Mouse (Mus musculus) stomach, embryonic 15.5 days (tissue): ENCODE data around the gene Ptprg. TPM values are rescaled to one million over a fixed set of nuclear protein-coding genes. Genes with fewer than 3 reads are reported as not detected.
A peak's percentile ranks its signal among the peaks of the same experiment; 100 is the strongest.

Experiments used
- ATAC-seq: fragments of 200-750 bp; cut with Nextera tagmentation; 2 replicates; pipeline ENCODE4 v1.8.0; 2017; ENCODE audit warnings: low read depth, moderate number of reproducible peaks, moderate TSS enrichment; ENCODE audit not compliant: insufficient read depth, low FRiP score
- H3K27ac ChIP-seq: fragments of 300-500 bp; sonication (generic); 2 replicates; pipeline ENCODE4 v1.5.1; 2015; ENCODE audit warnings: mild to moderate bottlenecking, inconsistent platforms
- H3K27me3 ChIP-seq: fragments of 300-500 bp; sonication (generic); replicated peaks from 2 replicates; pipeline ENCODE4 v1.6.1; 2015; ENCODE audit warnings: inconsistent platforms
- H3K36me3 ChIP-seq: fragments of 300-500 bp; sonication (generic); 2 replicates; pipeline ENCODE4 v1.6.1; 2015; ENCODE audit warnings: inconsistent platforms
- H3K4me1 ChIP-seq: fragments of 300-500 bp; sonication (generic); 2 replicates; pipeline ENCODE4 v1.6.1; 2015; ENCODE audit warnings: inconsistent platforms
- H3K4me2 ChIP-seq: fragments of 300-500 bp; sonication (generic); 2 replicates; pipeline ENCODE4 v1.6.1; 2015; ENCODE audit warnings: mild to moderate bottlenecking, inconsistent platforms
- H3K4me3 ChIP-seq: fragments of 300-500 bp; sonication (generic); replicated peaks from 2 replicates; pipeline ENCODE4 v1.5.1; 2015; ENCODE audit warnings: inconsistent platforms
- H3K9ac ChIP-seq: fragments of 300-500 bp; sonication (generic); 2 replicates; pipeline ENCODE4 v1.6.1; 2015; ENCODE audit warnings: inconsistent platforms
- H3K9me3 ChIP-seq: fragments of 300-500 bp; sonication (generic); 2 replicates; pipeline ENCODE4 v1.6.1; 2016; ENCODE audit warnings: inconsistent platforms
- WGBS: fragments of 180-500 bp; shearing (Covaris S2); methylation state at CpG from one replicate; pipeline ENCODE4 v1.1.7; 2015; 5-methylcytosine and 5-hydroxymethylcytosine counted together
- polyA plus RNA-seq: library from polyadenylated mRNA; unstranded; fragments of >200 nt; fragmentation: Nextera tagmentation; extraction: Ambion mirVana; gene quantifications from 2 replicates; pipeline ENCODE4 v1.2.1, GENCODE M21; 2015

Gene Ptprg
- polyA plus RNA-seq, 1 experiment from 2014 or later: 22.9 TPM

DNA sequence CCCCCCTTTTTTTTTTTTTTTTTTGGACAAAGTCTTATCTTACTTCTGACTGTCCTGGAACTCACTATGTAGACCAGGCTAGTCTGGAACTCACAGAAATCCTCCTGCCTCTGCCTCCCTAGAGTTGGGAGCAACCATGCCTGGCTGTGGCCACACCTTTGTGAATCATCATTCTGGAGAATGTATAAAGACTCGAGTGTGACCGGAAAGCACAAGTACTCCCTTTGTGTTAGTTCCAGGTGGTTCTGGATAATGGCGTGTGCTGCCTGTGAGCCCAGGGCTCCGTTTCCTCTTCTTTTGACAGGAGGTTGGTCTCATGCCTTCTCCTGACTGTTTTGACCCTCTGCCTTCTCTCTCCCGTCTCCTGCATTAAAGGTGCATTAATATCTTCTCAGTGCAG lies 41.0 kb downstream of the Ptprg start:
- Histone ChIP-seq H3K4me2 (no peak overlapping the region), H3K27me3 (no peaks in the 10 kb centered on the region), H3K4me1 (no peaks in the 10 kb centered on the region), H3K27ac (no peak overlapping the region), H3K9me3 (no peaks in the 10 kb centered on the region), H3K4me3 (no peak overlapping the region), H3K36me3 (no peaks in the 10 kb centered on the region), H3K9ac (no peak overlapping the region)
- WGBS: 81% methylated on average over 5 of the region's 5 CpGs
- no peak for ATAC-seq

DNA sequence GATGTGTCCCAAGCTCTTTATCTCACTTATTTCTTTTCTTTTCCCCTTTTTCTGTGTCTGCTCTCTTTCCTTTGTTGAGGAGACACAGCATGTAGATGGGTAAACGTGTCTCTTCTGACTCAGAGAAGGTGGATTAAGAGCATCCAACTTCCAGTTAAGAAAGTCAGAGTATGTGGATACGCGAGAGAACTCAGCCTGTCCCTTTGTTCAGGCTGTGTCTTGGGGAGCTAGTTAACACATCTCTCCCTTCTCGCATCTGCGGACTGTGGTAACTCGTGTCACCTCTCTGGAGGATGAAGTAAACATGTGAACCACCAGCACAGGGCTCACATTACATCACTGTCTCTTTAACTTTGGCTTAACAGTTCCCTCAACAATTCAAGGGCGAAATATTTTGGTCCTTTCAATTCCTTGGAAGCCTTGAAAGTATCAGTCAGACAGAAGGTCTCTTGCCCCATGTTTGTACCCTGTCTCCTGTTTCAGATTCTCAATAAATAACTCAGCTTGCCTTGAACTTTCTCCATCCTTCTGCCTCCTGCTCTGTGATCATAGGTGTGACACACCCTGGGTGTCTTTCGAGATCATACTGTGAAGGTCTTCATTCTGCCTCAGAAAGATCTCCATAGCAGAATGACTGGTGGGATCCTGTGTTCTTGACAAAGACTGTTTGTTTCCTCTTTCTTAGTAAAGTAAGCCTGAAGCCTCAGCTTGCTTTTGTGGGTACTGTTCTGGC lies 51.0 kb downstream of the Ptprg start:
- no peaks in the 10 kb centered on the region for H3K27me3 ChIP-seq
- no peaks in the 10 kb centered on the region for H3K36me3 ChIP-seq
- H3K4me2 ChIP-seq: no peak overlapping the region
- H3K4me1 ChIP-seq: 0 out of 2 replicates have a peak, but pooled peaks cover 3% of the 10 kb centered on the region
- no peak overlapping the region for H3K4me3 ChIP-seq
- H3K9me3 ChIP-seq: no peaks in the 10 kb centered on the region
- WGBS: 58% methylated on average over 8 of the region's 8 CpGs
- no peak overlapping the region for H3K9ac ChIP-seq
- no peak overlapping the region for H3K27ac ChIP-seq
- ATAC-seq: no peak

DNA sequence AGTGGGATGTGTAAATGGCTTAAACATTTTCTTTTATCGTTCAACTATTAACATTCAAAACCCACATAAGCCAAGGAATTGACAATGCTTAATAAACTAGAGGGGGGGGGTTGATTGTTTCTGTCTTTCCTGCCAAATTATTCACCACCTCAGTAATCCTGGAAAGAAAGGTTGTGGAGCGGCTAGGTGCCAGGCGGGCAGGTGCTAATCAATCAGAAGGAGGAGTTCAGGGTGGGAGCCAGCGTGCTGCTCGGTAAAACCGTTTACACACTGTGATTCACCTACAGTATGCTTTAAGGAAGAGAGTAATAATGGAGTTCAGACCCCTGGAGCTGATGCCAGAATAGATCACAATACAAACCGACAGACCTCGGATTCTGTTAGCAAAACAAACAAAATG lies 55.0 kb downstream of the Ptprg start:
- 40% methylated on average over 8 of the region's 8 CpGs for whole genome bisulfite sequencing
- no peak overlapping the region for H3K9ac ChIP-seq
- H3K4me3 ChIP-seq: no peak overlapping the region
- 0 out of 2 replicates have a peak, but pooled peaks cover 3% of the 10 kb centered on the region for H3K4me1 ChIP-seq
- no peaks in the 10 kb centered on the region for H3K27me3 ChIP-seq
- H3K9me3 ChIP-seq: no peaks in the 10 kb centered on the region
- H3K27ac ChIP-seq: no peak overlapping the region
- no peak overlapping the region for H3K4me2 ChIP-seq
- ATAC-seq: no peak
- no peaks in the 10 kb centered on the region for H3K36me3 ChIP-seq

DNA sequence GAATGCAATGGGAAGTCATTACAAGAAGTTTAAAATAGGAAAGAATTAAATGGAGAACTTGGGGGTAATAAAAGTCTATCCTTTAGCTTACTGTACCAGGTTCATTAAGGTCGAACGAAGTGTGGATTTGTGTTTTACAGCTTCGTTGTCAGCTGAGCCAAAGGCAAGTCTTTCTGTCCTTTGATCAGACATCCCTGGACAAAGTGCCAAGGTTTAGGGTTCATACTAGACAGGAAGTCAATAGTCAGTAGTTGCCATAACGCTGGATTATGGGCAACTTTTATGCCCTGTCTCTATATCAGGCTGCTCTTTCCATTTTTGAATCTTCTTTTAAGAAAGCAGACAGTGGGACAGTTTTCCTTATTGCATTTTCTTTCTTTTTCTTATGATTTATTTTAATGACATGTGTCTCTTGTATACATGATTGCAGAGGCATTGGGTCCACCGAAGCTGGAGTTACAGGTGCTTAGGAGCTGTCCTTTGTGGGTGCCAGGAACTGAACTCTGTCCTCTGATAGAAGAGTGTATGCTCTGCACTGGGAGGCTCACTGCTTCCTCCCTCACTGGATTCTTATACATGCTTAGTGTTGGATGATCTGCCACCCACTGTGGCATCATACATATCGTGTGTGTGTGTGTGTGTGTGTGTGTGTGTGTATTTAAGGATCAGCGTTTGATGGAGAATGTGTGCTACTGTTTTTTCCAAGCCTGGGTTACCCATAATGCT lies 56.7 kb downstream of the Ptprg start:
- no peak for ATAC-seq
- Histone ChIP-seq H3K27ac (no peak overlapping the region), H3K9me3 (no peaks in the 10 kb centered on the region), H3K4me3 (no peak overlapping the region), H3K27me3 (no peaks in the 10 kb centered on the region), H3K9ac (no peak overlapping the region), H3K4me1 (0 out of 2 replicates have a peak, but pooled peaks cover 3% of the 10 kb centered on the region), H3K4me2 (no peak overlapping the region), H3K36me3 (no peaks in the 10 kb centered on the region)
- 90% methylated on average over 7 of the region's 7 CpGs for WGBS

GRCm38 (mm10) chr14:11612426-11612825 lies 59.1 kb downstream of the Ptprg start:
- H3K4me1 ChIP-seq: peaks cover 8% of the 10 kb centered on the region; the same call in 1 of the 2 replicates
- H3K4me3 ChIP-seq: no peak overlapping the region
- no peaks in the 10 kb centered on the region for H3K9me3 ChIP-seq
- 78% methylated on average over 5 of the region's 5 CpGs for WGBS
- ATAC-seq: no peak
- no peaks in the 10 kb centered on the region for H3K27me3 ChIP-seq
- no peaks in the 10 kb centered on the region for H3K36me3 ChIP-seq
- H3K4me2 ChIP-seq: no peak overlapping the region
- no peak overlapping the region for H3K9ac ChIP-seq
- no peak overlapping the region for H3K27ac ChIP-seq

- Histone ChIP-seq H3K4me1 (peaks cover 8% of the 10 kb centered on the region; the same call in 1 of the 2 replicates), H3K27me3 (no peaks in the 10 kb centered on the region), H3K4me3 (no peak overlapping the region), H3K4me2 (no peak overlapping the region), H3K9me3 (no peaks in the 10 kb centered on the region), H3K36me3 (no peaks in the 10 kb centered on the region), H3K27ac (no peak overlapping the region), H3K9ac (no peak overlapping the region)
- ATAC-seq: no peak
- WGBS: 59% methylated on average over 3 of the region's 3 CpGs
These were observed 59.8 kb downstream of the Ptprg start for GRCm38 (mm10) chr14:11613146-11613545.

DNA sequence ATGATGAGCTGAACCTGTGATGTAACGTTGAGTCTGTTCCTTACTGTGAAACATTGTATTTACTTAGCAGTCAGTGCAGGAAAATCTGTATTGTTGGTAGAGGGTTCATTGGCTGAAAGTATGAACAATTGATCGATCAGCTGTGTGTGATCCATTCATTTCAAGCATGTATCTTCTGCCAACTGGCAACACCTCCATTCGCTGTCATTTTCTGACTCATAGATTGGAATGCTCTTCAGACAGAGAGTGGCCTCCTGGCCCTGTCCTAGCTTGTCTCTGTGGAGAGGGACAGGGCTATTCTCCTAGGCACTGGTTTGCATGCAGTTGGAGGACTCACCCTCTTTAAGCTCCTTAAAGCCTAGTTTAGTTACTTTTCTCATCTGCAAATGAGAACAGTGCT lies 62.4 kb downstream of the Ptprg start:
- WGBS: 76% methylated on average over 3 of the region's 3 CpGs
- Histone ChIP-seq H3K4me2 (no peak overlapping the region), H3K4me3 (no peak overlapping the region), H3K4me1 (peaks cover 5% of the 10 kb centered on the region; the same call in 1 of the 2 replicates), H3K36me3 (no peaks in the 10 kb centered on the region), H3K27ac (no peak overlapping the region), H3K27me3 (no peaks in the 10 kb centered on the region), H3K9me3 (no peaks in the 10 kb centered on the region), H3K9ac (no peak overlapping the region)
- no peak for ATAC-seq

DNA sequence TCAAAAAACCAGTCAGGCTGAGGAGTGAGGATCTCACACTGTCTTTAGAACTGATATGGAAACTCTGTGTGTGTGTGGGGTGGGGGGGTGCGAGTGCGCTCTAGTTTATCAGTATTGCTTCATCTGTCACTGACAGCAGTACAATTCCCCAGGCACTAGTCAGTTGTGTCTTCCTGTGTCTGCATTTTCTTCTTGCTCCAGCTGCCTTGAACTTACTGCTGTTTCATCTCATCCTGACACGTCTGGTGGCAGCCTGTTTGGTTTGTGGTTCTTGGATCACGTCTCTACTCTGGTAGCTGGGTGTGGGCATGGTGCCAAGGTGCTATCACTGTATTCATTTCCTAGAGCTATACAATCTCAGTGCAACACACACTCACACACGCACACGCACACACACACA lies 64.0 kb downstream of the Ptprg start:
- ATAC-seq: 0 out of 2 replicates have a peak, but pooled peaks have one; percentile 27

DNA sequence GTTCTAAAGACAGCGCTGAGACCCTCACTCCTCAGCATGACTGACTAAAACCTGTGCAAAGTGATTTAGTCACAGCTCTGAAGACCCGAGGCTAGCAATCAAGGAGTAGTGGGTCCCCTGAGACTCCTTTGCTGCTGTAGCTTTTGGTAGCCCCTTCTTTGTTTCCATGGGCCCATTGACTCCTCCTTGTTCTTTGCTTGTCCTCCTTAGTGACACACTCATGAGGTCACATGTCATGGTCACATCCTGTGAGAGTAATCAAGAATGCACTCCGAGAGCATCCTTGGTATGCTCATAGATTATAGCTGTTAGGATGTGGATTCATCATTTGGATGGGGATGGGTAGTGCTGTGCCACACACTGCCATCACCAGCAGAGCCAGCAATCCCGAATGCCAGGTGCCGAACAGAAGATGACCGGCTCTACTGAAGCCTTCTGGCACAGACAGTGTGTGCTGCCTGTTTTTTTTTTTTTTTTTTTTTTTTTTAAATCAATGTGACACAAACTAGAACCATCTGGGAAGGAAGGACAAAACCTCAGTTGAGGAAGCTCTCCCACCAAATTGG lies 64.9 kb downstream of the Ptprg start:
- H3K4me1 ChIP-seq: peaks cover 8% of the 10 kb centered on the region; the same call in 1 of the 2 replicates
- no peak overlapping the region for H3K4me2 ChIP-seq
- H3K36me3 ChIP-seq: no peaks in the 10 kb centered on the region
- 79% methylated on average over 6 of the region's 6 CpGs for WGBS
- no peaks in the 10 kb centered on the region for H3K27me3 ChIP-seq
- H3K9ac ChIP-seq: no peak overlapping the region
- no peak overlapping the region for H3K4me3 ChIP-seq
- no peaks in the 10 kb centered on the region for H3K9me3 ChIP-seq
- H3K27ac ChIP-seq: no peak overlapping the region
- no peak for ATAC-seq

More for the DNA sequence above, 64.0 kb downstream of the Ptprg start:
- H3K4me2 ChIP-seq: no peak overlapping the region
- H3K4me1 ChIP-seq: peaks cover 8% of the 10 kb centered on the region; the same call in 1 of the 2 replicates
- 38% methylated on average over 6 of the region's 6 CpGs for WGBS
- H3K9me3 ChIP-seq: no peaks in the 10 kb centered on the region
- no peaks in the 10 kb centered on the region for H3K27me3 ChIP-seq
- H3K4me3 ChIP-seq: no peak overlapping the region
- H3K9ac ChIP-seq: no peak overlapping the region
- H3K36me3 ChIP-seq: no peaks in the 10 kb centered on the region
- no peak overlapping the region for H3K27ac ChIP-seq

- H3K36me3 ChIP-seq: no peaks in the 10 kb centered on the region
- ATAC-seq: no peak
- no peak overlapping the region for H3K27ac ChIP-seq
- peaks cover 8% of the 10 kb centered on the region; the same call in 1 of the 2 replicates for H3K4me1 ChIP-seq
- no peak overlapping the region for H3K4me3 ChIP-seq
- WGBS: 82% methylated on average over 7 of the region's 7 CpGs
- H3K27me3 ChIP-seq: no peaks in the 10 kb centered on the region
- H3K4me2 ChIP-seq: no peak overlapping the region
- H3K9me3 ChIP-seq: no peaks in the 10 kb centered on the region
- H3K9ac ChIP-seq: no peak overlapping the region
These were observed 66.3 kb downstream of the Ptprg start for GRCm38 (mm10) chr14:11619606-11620005.

- peaks cover 8% of the 10 kb centered on the region; the same call in 1 of the 2 replicates for H3K4me1 ChIP-seq
- no peak overlapping the region for H3K4me2 ChIP-seq
- WGBS: 79% methylated on average over 6 of the region's 6 CpGs
- H3K9ac ChIP-seq: no peak overlapping the region
- no peak overlapping the region for H3K27ac ChIP-seq
- no peaks in the 10 kb centered on the region for H3K27me3 ChIP-seq
- no peaks in the 10 kb centered on the region for H3K9me3 ChIP-seq
- H3K36me3 ChIP-seq: no peaks in the 10 kb centered on the region
- ATAC-seq: no peak
- H3K4me3 ChIP-seq: no peak overlapping the region
These were observed 67.0 kb downstream of the Ptprg start for GRCm38 (mm10) chr14:11620314-11620713.
